Mouse (Mus musculus) adrenal gland, postnatal 0 days (tissue): Measurements from ENCODE around the gene Rpl19. TPM values are rescaled to one million over a fixed set of nuclear protein-coding genes. Genes with fewer than 3 reads are reported as not detected.

ENCODE experiments used
- microRNA-seq: library from miRNA; unstranded; fragments of <30 nt; microRNA quantifications from one replicate; pipeline ENCODE4, GENCODE M21; 2016; ENCODE audit warnings: borderline replicate concordance; ENCODE audit not compliant: insufficient number of aligned reads
- polyA plus RNA-seq: library from polyadenylated mRNA; unstranded; fragments of >200 nt; fragmentation: Nextera tagmentation; extraction: Ambion mirVana; gene quantifications from 2 replicates; pipeline ENCODE4 v1.2.1, GENCODE M21; 2015

The Rpl19 gene
- polyA plus RNA-seq = 1,043 and 1,145 TPM in 2 replicates

GRCm38 (mm10) chr11:98026570-98027296, at the start of gene Rpl19:
Gene Rpl19 (plus strand): TSS chr11:98026710.

GRCm38 (mm10) chr11:97985727-97986677, 40.5 kb upstream of the Rpl19 start, which contains the start of gene Plxdc1:
Gene Plxdc1 (minus strand): TSS chr11:97986444.

GRCm38 (mm10) chr11:97995564-97996288, 30.8 kb upstream of the Rpl19 start, which contains the start of gene Arl5c:
Gene Arl5c (minus strand): TSS chr11:97996181.

GRCm38 (mm10) chr11:98022555-98023371, 3.7 kb upstream of the Rpl19 start, which contains the start of gene Cacnb1:
Gene Cacnb1 (minus strand): TSS chr11:98023034.

GRCm38 (mm10) chr11:98052989-98053834, 26.7 kb downstream of the Rpl19 start, which contains the start of gene Stac2:
Gene Stac2 (minus strand): TSS chr11:98053462.

Small RNAs within 50 kb of the gene (microRNA-seq; reads per million reads assigned to microRNA genes)
- not detected for gene Gm27597

Other genes starting within 250 kb of the Rpl19 start
- gene Rpl23, start 244.3 kb upstream of the Rpl19 start, polyA plus RNA-seq = 693 and 816 TPM in 2 replicates
- 59.8 and 83.6 TPM in 2 replicates for gene Lasp1, start 227.7 kb upstream of the Rpl19 start, polyA plus RNA-seq
- 6.8 and 7.8 TPM in 2 replicates for gene B230217C12Rik, start 185.9 kb upstream of the Rpl19 start, polyA plus RNA-seq
- gene Fbxo47, start 142.6 kb upstream of the Rpl19 start, polyA plus RNA-seq = 0.27 and 1.0 TPM in 2 replicates
- gene Plxdc1, start 40.3 kb upstream of the Rpl19 start, polyA plus RNA-seq = 2.3 and 4.6 TPM in 2 replicates
- gene Arl5c, start 30.5 kb upstream of the Rpl19 start, polyA plus RNA-seq = 8.8 and 13.2 TPM in 2 replicates
- 10.4 and 14.5 TPM in 2 replicates for gene Cacnb1, start 3.7 kb upstream of the Rpl19 start, polyA plus RNA-seq
- 0.49 and 0.79 TPM in 2 replicates for gene Stac2, start 26.8 kb downstream of the Rpl19 start, polyA plus RNA-seq
- 11.7 and 17.9 TPM in 2 replicates for gene Fbxl20, start 123.7 kb downstream of the Rpl19 start, polyA plus RNA-seq
- gene Med1, start 166.6 kb downstream of the Rpl19 start, polyA plus RNA-seq = 25.1 and 40.3 TPM in 2 replicates
- 4.3 and 6.8 TPM in 2 replicates for gene Cdk12, start 176.3 kb downstream of the Rpl19 start, polyA plus RNA-seq